Mouse (Mus musculus) embryo, embryonic 9.5 days (tissue): ENCODE results near the gene Clcn2.
"Not testable (repeated sequence)": the region's sequence is repeated elsewhere in the genome, so short reads cannot be mapped to it uniquely, and the experiment has no call there.

Source experiments
- DNase-seq: peaks from one replicate; pipeline ENCODE4 v3.0.0-alpha.2; 2017; ENCODE audit errors: extremely low spot score

Clcn2 gene

GRCm38 (mm10) chr16:20701729-20702521 lies 15.6 kb downstream of the Clcn2 start:
- DNase-seq = peak; percentile 32

GRCm38 (mm10) chr16:20701316-20701715 lies 16.2 kb downstream of the Clcn2 start:
- no peak for DNase-seq

- DNase-seq = no peak
These were observed 17.5 kb downstream of the Clcn2 start for GRCm38 (mm10) chr16:20700036-20700435.

GRCm38 (mm10) chr16:20699266-20699665 lies 18.3 kb downstream of the Clcn2 start:
- no peak for DNase-seq

GRCm38 (mm10) chr16:20695622-20696323 lies 21.8 kb downstream of the Clcn2 start:
- DNase-seq = peak; percentile 77

- DNase-seq = no peak
These were observed 22.8 kb downstream of the Clcn2 start for GRCm38 (mm10) chr16:20694781-20695180.

- DNase-seq = peak; percentile 97
These were observed 24.3 kb downstream of the Clcn2 start, which contains the start of gene Fam131a for GRCm38 (mm10) chr16:20693111-20693701. TSS of gene Fam131a (plus strand) at chr16:20693241.

- peak; percentile 24 for DNase-seq
These were observed 25.1 kb downstream of the Clcn2 start for GRCm38 (mm10) chr16:20692241-20692965.

- no peak for DNase-seq
These were observed 25.9 kb downstream of the Clcn2 start for GRCm38 (mm10) chr16:20691617-20692016.

GRCm38 (mm10) chr16:20690774-20691173 lies 26.8 kb downstream of the Clcn2 start:
- no peak for DNase-seq

- no peak for DNase-seq
These were observed 39.4 kb downstream of the Clcn2 start for GRCm38 (mm10) chr16:20677974-20678675.

GRCm38 (mm10) chr16:20677380-20677779 lies 40.2 kb downstream of the Clcn2 start:
- no peak for DNase-seq

GRCm38 (mm10) chr16:20676702-20677101 lies 40.8 kb downstream of the Clcn2 start:
- no peak for DNase-seq

GRCm38 (mm10) chr16:20675213-20675612 lies 42.3 kb downstream of the Clcn2 start:
- DNase-seq = no peak

- peak; percentile 14 for DNase-seq
These were observed 43.7 kb downstream of the Clcn2 start for GRCm38 (mm10) chr16:20673706-20674303.

GRCm38 (mm10) chr16:20672965-20673705 lies 44.4 kb downstream of the Clcn2 start:
- DNase-seq = no peak

- peak; percentile 96 for DNase-seq
These were observed 45.0 kb downstream of the Clcn2 start for GRCm38 (mm10) chr16:20672500-20672902.

GRCm38 (mm10) chr16:20671886-20672285 lies 45.7 kb downstream of the Clcn2 start:
- DNase-seq = no peak

GRCm38 (mm10) chr16:20670291-20670690 lies 47.3 kb downstream of the Clcn2 start:
- no peak for DNase-seq

- not testable (repeated sequence) for DNase-seq
These were observed 49.5 kb downstream of the Clcn2 start, which contains the start of gene Eif4g1 for GRCm38 (mm10) chr16:20668013-20668412. TSS of gene Eif4g1 (plus strand) at chr16:20668313.
